8 mouse cellular contexts compared by ENCODE assay signal in genomic region chr7:114322531-114323441, GRCm38 (mm10). TPM values are rescaled to one million over a fixed set of nuclear protein-coding genes. Genes with fewer than 3 reads are reported as not detected.
DNase-seq lines count a peak whose midpoint lies in the region; ATAC-seq and TF ChIP-seq lines count a peak whose summit lies in the region.
"Had no signal": no experiment of that assay in that cellular context is flagged by ENCODE, and none has a peak within 500 bp of the region (broad histone marks: within the 10 kb centered on the region; RNA-seq: fewer than 3 reads in every experiment).

No protein-coding gene starts in this region.

- no peaks in the 10 kb centered on the region for H3K36me3 ChIP-seq in lung, embryonic 16.5 days (ENCODE audit: control insufficient read depth, insufficient read depth, low read length)
- no peaks in the 10 kb centered on the region for H3K36me3 ChIP-seq in limb, embryonic 14.5 days (ENCODE audit: control insufficient read depth, insufficient read depth, low read length)

- TF ChIP-seq CTCF in lung, adult 2 months (IDR thresholded peaks at IDR 0.05; ENCODE audit: insufficient read depth, low read length) = no peak

- no peak overlapping the region for H3K4me2 ChIP-seq in lung, embryonic 16.5 days (ENCODE audit: low read depth, low read length)
- H3K4me2 ChIP-seq in limb, embryonic 14.5 days (replicated peaks; ENCODE audit: low read depth, low read length, severe bottlenecking) = peak overlapping the region; percentile 9; the same call in 1 of the 2 replicates

- peak; percentile 80 for ATAC-seq in lung, embryonic 16.5 days (ENCODE audit: low read depth)
- peak; percentile 87 for ATAC-seq in limb, embryonic 14.5 days (ENCODE audit: low FRiP score, low read depth)

- H3K9ac ChIP-seq in lung, embryonic 16.5 days (ENCODE audit: low read length) = no peak overlapping the region
- H3K9ac ChIP-seq in limb, embryonic 14.5 days (ENCODE audit: low read depth, low read length, severe bottlenecking) = no peak overlapping the region

- peaks cover 9% of the 10 kb centered on the region for H3K4me1 ChIP-seq in lung, embryonic 16.5 days (replicated peaks; ENCODE audit: control insufficient read depth, insufficient read depth, low read length)
- H3K4me1 ChIP-seq in lung, adult 2 months (ENCODE audit: control insufficient read depth, insufficient read depth, low read length) = no peaks in the 10 kb centered on the region; the same call in 1 of the 2 replicates
- peaks cover 27% of the 10 kb centered on the region for H3K4me1 ChIP-seq in limb, embryonic 14.5 days (ENCODE audit: control insufficient read depth, insufficient read depth, low read length)

- no peak for DNase-seq in lung, adult 2 months
- peak; percentile 17 to 26 for DNase-seq in heart, postnatal 36 days
- peak; percentile 73 for DNase-seq in limb, embryonic 14.5 days (ENCODE audit: low spot score)
- peak; percentile 12 for DNase-seq in urinary bladder, postnatal 25 days (ENCODE audit: low spot score)
- no peak for DNase-seq in embryo, embryonic 9.5 days (ENCODE audit: extremely low spot score)
- no peak for DNase-seq in spleen, adult 18-20 months
- DNase-seq: adrenal gland, postnatal 14 days had no signal

- no peaks in the 10 kb centered on the region for H3K27me3 ChIP-seq in lung, embryonic 16.5 days (ENCODE audit: control insufficient read depth, insufficient read depth, low read depth, low read length)
- H3K27me3 ChIP-seq in limb, embryonic 14.5 days (ENCODE audit: control insufficient read depth, insufficient read depth, low read length) = no peaks in the 10 kb centered on the region

- H3K9me3 ChIP-seq in lung, embryonic 16.5 days (ENCODE audit: control insufficient read depth, low read length) = no peaks in the 10 kb centered on the region
- no peaks in the 10 kb centered on the region for H3K9me3 ChIP-seq in limb, embryonic 14.5 days (ENCODE audit: control insufficient read depth, low read length)

- 0 out of 2 replicates have a peak overlapping the region, but pooled peaks have one; percentile 17 for H3K27ac ChIP-seq in lung, embryonic 16.5 days (ENCODE audit: low read length)
- H3K27ac ChIP-seq in limb, embryonic 14.5 days (replicated peaks; ENCODE audit: low read depth, low read length) = peak overlapping the region; percentile 71

- 30% methylated on average over 9 of the region's 9 CpGs for WGBS in lung, embryonic 16.5 days
- 53% methylated on average over 9 of the region's 9 CpGs for WGBS in lung, adult 2 months
- 21% methylated on average over 9 of the region's 9 CpGs for WGBS in limb, embryonic 14.5 days

- intact Hi-C loops in heart, postnatal 36 days (cut with DNase I) = no loop called here

- no peak for TF ChIP-seq POLR2A in lung, adult 2 months (IDR thresholded peaks at IDR 0.05; ENCODE audit: borderline replicate concordance, extremely low read depth, low read depth, low read length)
- TF ChIP-seq POLR2A in limb, embryonic 14.5 days (IDR thresholded peaks at IDR 0.05; ENCODE audit: borderline replicate concordance, extremely low read depth, insufficient read depth, insufficient read length) = no peak

- no peak overlapping the region for H3K4me3 ChIP-seq in lung, embryonic 16.5 days (ENCODE audit: low read length)
- no peak overlapping the region for H3K4me3 ChIP-seq in lung, adult 2 months (replicated peaks; ENCODE audit: extremely low read depth, low read depth, low read length)
- no peak overlapping the region for H3K4me3 ChIP-seq in limb, embryonic 14.5 days (replicated peaks; ENCODE audit: low read length)

RNA-seq across cellular contexts. Expression of gene Psma1, which starts 46.9 kb away (rescaled TPM):
- 393 and 421 TPM in 2 replicates for polyA plus RNA-seq in lung, embryonic 16.5 days (2015; fragmentation: Nextera tagmentation; extraction: Ambion mirVana)
- polyA plus RNA-seq in lung, adult 2 months (2012; rRNA removed) = 49.9 and 84.0 TPM in 2 replicates
- total RNA-seq in heart, postnatal 36 days (2021) = 100 to 1,000 TPM; 134 to 146 TPM
- polyA plus RNA-seq in limb, embryonic 14.5 days (2012; rRNA removed) = 191 and 235 TPM in 2 replicates
- polyA plus RNA-seq in limb, embryonic 14.5 days (2014; fragmentation: Nextera tagmentation; extraction: Ambion mirVana) = 343 and 351 TPM in 2 replicates

Comparison
In these comparisons a context has a peak if more than half of its experiments do, and no peak if none do; other contexts are left out.
1. DNase-seq: peak in heart, postnatal 36 days (2 of 2), limb, embryonic 14.5 days (single experiment) and urinary bladder, postnatal 25 days (single experiment); none in lung, adult 2 months (single experiment), embryo, embryonic 9.5 days (single experiment) and spleen, adult 18-20 months (0 of 2).